Mouse (Mus musculus): ENCODE data around the gene Cotl1. TPM values are rescaled to one million over a fixed set of nuclear protein-coding genes. Genes with fewer than 3 reads are reported as not detected.

The Cotl1 gene
- polyA plus RNA-seq, 1 experiment from 2014 or later, result 139 TPM

DNA sequence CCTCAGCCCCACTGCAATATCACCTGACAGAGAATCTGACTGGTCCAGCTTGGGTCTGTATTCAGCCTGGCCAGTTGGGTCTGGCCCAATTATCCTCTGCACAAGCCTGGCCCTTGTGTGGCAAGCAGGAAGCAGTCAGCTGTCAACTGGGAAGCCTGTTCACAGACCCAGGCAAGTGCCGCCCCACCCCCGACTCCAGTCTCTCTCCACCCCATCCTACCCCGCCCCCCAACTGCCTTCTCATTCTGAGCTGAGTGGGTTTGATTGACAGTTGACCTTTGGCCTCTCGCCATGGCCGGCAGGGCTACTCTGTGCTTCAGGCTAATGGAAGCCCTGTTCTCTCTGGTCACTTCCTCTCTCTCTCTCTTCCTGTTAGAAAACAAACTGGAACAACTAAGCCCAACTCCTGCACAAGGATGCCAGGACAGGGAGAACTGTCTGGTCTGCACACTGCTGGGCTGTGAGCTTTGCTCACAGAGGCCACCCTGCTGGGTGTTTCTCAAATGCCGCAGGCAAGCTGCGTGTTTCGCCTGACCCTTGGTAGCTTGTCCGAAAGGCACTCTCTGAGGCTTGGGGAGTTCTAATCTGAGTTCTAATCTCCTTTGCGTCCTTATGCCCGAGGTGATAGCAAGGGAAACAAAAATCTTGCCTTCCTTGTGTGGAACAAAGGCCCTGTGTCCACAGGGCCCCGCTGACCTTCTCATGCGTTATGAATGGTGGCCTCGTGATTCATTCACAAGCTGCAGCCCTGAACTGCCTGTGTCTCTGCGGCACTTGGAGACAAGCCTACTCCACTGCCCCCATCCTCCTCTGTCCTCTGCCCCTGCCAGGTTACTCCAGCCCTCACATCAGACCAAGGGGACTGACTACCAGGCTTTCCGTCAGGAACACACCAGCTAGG is 48.3 kb downstream of the Cotl1 start:
- Histone ChIP-seq H3K4me3 (ENCODE audit: low read depth, low read length) (no peak overlapping the region), H3K27me3 (ENCODE audit: control insufficient read depth, insufficient read depth, low read depth, low read length) (no peaks in the 10 kb centered on the region), H3K9ac (ENCODE audit: low read depth, low read length) (no peak overlapping the region; the same call in 1 of the 2 replicates), H3K36me3 (ENCODE audit: control insufficient read depth, insufficient read depth, low read length) (no peaks in the 10 kb centered on the region), H3K27ac (ENCODE audit: low read length) (peak overlapping the region; percentile 43; the same call in 1 of the 2 replicates), H3K4me1 (ENCODE audit: control insufficient read depth, insufficient read depth, low read length) (peaks cover 5% of the 10 kb centered on the region; the same call in 1 of the 2 replicates), H3K4me2 (ENCODE audit: low read length) (no peak overlapping the region), H3K9me3 (replicated peaks; ENCODE audit: control insufficient read depth, low read length, poor library complexity, severe bottlenecking) (no peaks in the 10 kb centered on the region)
- ATAC-seq, result peak; percentile 37; the same call in 1 of the 2 replicates
- WGBS, result 8% methylated on average over 16 of the region's 16 CpGs

DNA sequence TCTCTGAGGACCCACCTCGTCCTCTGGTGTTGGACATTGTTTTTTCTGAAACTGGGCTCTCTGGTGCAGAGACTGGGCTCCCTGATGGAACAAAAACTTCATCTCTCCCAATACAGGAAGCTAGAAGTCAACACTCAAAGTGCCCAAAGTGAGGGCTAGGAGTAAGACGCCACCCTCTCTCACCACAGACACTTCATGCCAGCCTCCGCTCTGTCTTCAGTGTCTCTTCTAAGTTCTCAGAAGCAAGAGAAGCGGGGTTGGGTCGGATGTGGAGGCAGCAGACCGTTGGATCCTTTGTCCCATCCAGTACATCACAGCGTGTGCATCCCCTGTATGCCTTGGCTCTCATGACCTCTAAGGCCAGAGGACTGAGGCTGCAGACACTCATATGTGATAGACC is 50.8 kb downstream of the Cotl1 start:
- H3K4me3 ChIP-seq (ENCODE audit: low read depth, low read length), result no peak overlapping the region
- H3K27ac ChIP-seq (ENCODE audit: low read length), result no peak overlapping the region
- H3K9me3 ChIP-seq (replicated peaks; ENCODE audit: control insufficient read depth, low read length, poor library complexity, severe bottlenecking), result no peaks in the 10 kb centered on the region
- peaks cover 5% of the 10 kb centered on the region; the same call in 1 of the 2 replicates for H3K4me1 ChIP-seq (ENCODE audit: control insufficient read depth, insufficient read depth, low read length)
- WGBS, result 86% methylated on average over 7 of the region's 7 CpGs
- H3K4me2 ChIP-seq (ENCODE audit: low read length), result no peak overlapping the region
- no peaks in the 10 kb centered on the region for H3K27me3 ChIP-seq (ENCODE audit: control insufficient read depth, insufficient read depth, low read depth, low read length)
- no peak overlapping the region for H3K9ac ChIP-seq (ENCODE audit: low read depth, low read length)
- H3K36me3 ChIP-seq (ENCODE audit: control insufficient read depth, insufficient read depth, low read length), result no peaks in the 10 kb centered on the region
- no peak for ATAC-seq

DNA sequence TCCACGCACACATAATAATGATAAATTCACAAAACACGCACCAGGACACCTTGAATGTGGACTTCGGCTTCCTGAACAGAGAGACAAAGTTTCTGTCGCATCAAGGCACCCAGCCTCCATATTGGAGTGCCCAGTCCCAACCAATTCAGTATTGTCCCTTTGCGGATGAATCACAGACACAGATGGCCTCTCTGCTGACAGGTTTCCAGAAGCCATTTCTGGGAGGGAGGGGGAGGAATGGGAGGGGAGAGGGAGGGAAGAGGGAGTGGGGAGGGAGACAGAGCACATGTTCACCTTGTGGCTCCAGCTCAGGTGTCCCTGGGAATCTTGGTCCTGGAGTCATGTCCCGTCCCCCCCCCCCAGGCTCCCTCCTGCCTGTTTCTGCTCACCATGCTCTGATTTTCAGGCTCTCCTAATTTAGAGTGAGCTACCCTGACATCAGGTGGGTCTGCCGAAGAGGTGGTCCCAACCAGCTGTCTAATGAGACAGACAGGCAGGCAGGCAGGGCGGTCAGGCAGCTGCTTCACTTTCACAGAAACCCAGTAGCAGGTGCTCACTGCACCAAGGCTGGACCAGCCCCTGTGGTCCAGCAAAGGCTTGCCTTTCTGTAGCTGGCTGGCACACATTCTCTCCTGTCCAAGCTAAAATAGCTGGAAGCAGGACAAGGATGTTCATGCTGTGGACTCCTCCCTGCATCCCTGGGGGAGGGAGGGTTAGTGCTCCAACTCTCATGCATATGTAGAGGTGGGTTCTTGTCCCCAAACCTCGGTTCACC is 51.5 kb downstream of the Cotl1 start:
- Histone ChIP-seq H3K4me3 (ENCODE audit: low read depth, low read length) (no peak overlapping the region), H3K4me2 (ENCODE audit: low read length) (no peak overlapping the region), H3K9me3 (replicated peaks; ENCODE audit: control insufficient read depth, low read length, poor library complexity, severe bottlenecking) (no peaks in the 10 kb centered on the region), H3K4me1 (ENCODE audit: control insufficient read depth, insufficient read depth, low read length) (peaks cover 5% of the 10 kb centered on the region; the same call in 1 of the 2 replicates), H3K27ac (ENCODE audit: low read length) (no peak overlapping the region), H3K27me3 (ENCODE audit: control insufficient read depth, insufficient read depth, low read depth, low read length) (no peaks in the 10 kb centered on the region), H3K9ac (ENCODE audit: low read depth, low read length) (no peak overlapping the region), H3K36me3 (ENCODE audit: control insufficient read depth, insufficient read depth, low read length) (no peaks in the 10 kb centered on the region)
- no peak for ATAC-seq
- 67% methylated on average over 9 of the region's 9 CpGs for WGBS

DNA sequence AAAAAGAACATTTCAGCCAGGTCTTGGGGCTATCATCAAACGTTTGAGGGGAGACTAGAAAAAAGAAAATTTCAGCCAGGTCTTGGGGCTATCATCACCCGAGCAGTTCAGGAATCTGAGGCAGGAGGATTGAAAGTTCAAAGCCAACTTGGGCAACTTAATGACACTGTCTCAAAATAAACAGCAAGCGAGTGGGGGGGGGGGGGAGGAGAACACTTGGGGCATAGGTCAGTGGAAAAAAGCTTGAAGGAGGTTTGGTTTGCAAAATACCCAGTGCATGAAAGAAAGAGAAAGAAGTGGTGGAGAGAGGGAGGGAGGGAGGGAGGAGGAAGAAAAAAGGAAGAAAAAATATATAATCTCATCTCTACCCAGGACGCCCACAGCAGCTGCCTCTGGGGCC is 53.0 kb downstream of the Cotl1 start:
- H3K9me3 ChIP-seq (replicated peaks; ENCODE audit: control insufficient read depth, low read length, poor library complexity, severe bottlenecking), result no peaks in the 10 kb centered on the region
- no peaks in the 10 kb centered on the region for H3K36me3 ChIP-seq (ENCODE audit: control insufficient read depth, insufficient read depth, low read length)
- no peak overlapping the region for H3K4me2 ChIP-seq (ENCODE audit: low read length)
- no peak overlapping the region for H3K27ac ChIP-seq (ENCODE audit: low read length)
- WGBS, result 45% methylated on average over 4 of the region's 4 CpGs
- H3K4me1 ChIP-seq (ENCODE audit: control insufficient read depth, insufficient read depth, low read length), result peaks cover 5% of the 10 kb centered on the region; the same call in 1 of the 2 replicates
- H3K4me3 ChIP-seq (ENCODE audit: low read depth, low read length), result no peak overlapping the region
- no peaks in the 10 kb centered on the region for H3K27me3 ChIP-seq (ENCODE audit: control insufficient read depth, insufficient read depth, low read depth, low read length)
- H3K9ac ChIP-seq (ENCODE audit: low read depth, low read length), result no peak overlapping the region
- no peak for ATAC-seq

DNA sequence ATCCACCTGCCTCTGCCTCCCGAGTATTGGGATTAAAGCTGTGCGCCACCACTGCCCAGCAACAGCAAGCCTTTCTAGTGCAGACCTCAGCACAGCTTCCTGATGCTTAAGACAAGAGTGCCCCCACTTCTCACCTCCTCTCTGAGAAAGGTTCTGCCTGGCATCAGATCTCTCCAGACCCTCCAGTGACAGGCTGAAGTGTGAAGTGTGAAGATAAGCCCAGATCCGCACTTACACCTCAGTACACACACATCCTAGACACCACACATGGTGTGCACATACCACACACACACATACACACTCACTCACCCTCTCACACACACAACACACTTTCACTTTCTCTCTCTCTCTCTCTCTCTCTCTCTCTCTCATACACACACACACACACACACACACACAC is 53.5 kb downstream of the Cotl1 start:
- Histone ChIP-seq H3K4me1 (ENCODE audit: control insufficient read depth, insufficient read depth, low read length) (peaks cover under 1% of the 10 kb centered on the region; the same call in 1 of the 2 replicates), H3K27ac (ENCODE audit: low read length) (no peak overlapping the region), H3K4me3 (ENCODE audit: low read depth, low read length) (no peak overlapping the region), H3K27me3 (ENCODE audit: control insufficient read depth, insufficient read depth, low read depth, low read length) (no peaks in the 10 kb centered on the region), H3K9ac (ENCODE audit: low read depth, low read length) (no peak overlapping the region), H3K4me2 (ENCODE audit: low read length) (no peak overlapping the region), H3K36me3 (ENCODE audit: control insufficient read depth, insufficient read depth, low read length) (no peaks in the 10 kb centered on the region), H3K9me3 (replicated peaks; ENCODE audit: control insufficient read depth, low read length, poor library complexity, severe bottlenecking) (no peaks in the 10 kb centered on the region)
- no peak for ATAC-seq
- WGBS, result 84% methylated on average over 3 of the region's 3 CpGs

DNA sequence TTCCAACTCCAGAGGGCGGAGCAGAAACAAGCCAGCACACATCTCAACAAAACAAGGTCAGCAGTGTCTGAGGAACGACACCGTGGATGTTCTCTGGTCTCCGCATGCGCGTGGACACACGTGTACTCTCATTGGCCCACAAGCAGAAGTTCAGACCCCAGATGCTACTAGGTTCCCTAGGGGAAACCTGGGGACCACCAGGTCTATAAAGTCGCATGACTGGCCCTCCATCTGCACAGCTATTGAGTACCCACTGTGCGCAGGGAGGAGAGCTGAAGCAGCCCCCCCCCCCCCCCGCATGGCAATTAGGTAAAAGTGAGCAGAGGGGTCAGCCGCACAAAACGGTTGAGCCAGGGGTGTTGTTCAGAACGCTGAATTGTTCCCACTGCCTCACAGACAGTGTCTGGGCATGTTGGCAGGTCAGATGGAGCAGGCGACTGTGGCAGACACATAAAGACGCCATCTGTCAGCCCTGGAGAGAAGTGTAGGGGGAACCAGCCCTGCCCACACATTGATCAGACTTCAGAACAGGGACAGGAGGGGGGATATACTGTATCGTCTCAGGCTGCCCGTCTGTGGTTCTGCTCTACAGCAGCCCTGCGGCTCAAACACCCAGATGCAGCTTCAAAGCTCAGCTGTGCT is 54.5 kb downstream of the Cotl1 start:
- Histone ChIP-seq H3K4me3 (ENCODE audit: low read depth, low read length) (no peak overlapping the region), H3K9me3 (replicated peaks; ENCODE audit: control insufficient read depth, low read length, poor library complexity, severe bottlenecking) (no peaks in the 10 kb centered on the region), H3K4me1 (ENCODE audit: control insufficient read depth, insufficient read depth, low read length) (no peaks in the 10 kb centered on the region; the same call in 1 of the 2 replicates), H3K27ac (ENCODE audit: low read length) (no peak overlapping the region), H3K9ac (ENCODE audit: low read depth, low read length) (no peak overlapping the region), H3K27me3 (ENCODE audit: control insufficient read depth, insufficient read depth, low read depth, low read length) (no peaks in the 10 kb centered on the region), H3K4me2 (ENCODE audit: low read length) (no peak overlapping the region), H3K36me3 (ENCODE audit: control insufficient read depth, insufficient read depth, low read length) (no peaks in the 10 kb centered on the region)
- WGBS, result 31% methylated on average over 18 of the region's 18 CpGs
- ATAC-seq, result no peak

DNA sequence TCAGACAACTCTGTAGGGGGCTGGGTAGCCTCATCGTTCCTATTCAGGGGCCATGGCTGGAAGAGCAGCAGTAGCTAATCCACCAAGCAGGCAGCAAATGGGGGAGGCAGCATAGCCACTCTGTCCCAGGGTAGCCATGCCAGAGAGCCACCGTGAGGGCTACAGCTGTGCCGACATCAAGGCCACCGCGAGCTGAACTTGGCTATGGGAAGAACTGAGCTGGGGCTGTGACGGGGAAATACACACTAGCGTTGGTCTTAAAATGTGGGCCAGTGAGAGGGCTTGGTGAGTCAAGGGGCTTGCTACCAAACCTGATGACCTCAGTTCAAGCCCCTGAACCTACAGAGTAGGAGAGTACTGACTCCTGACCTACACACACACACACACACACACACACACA is 55.7 kb downstream of the Cotl1 start:
- Histone ChIP-seq H3K9ac (ENCODE audit: low read depth, low read length) (no peak overlapping the region), H3K4me3 (ENCODE audit: low read depth, low read length) (no peak overlapping the region), H3K4me1 (ENCODE audit: control insufficient read depth, insufficient read depth, low read length) (no peaks in the 10 kb centered on the region; the same call in 1 of the 2 replicates), H3K27ac (ENCODE audit: low read length) (no peak overlapping the region), H3K27me3 (ENCODE audit: control insufficient read depth, insufficient read depth, low read depth, low read length) (no peaks in the 10 kb centered on the region), H3K4me2 (ENCODE audit: low read length) (no peak overlapping the region), H3K9me3 (replicated peaks; ENCODE audit: control insufficient read depth, low read length, poor library complexity, severe bottlenecking) (no peaks in the 10 kb centered on the region), H3K36me3 (ENCODE audit: control insufficient read depth, insufficient read depth, low read length) (no peaks in the 10 kb centered on the region)
- 60% methylated on average over 7 of the region's 7 CpGs for WGBS
- ATAC-seq, result no peak

DNA sequence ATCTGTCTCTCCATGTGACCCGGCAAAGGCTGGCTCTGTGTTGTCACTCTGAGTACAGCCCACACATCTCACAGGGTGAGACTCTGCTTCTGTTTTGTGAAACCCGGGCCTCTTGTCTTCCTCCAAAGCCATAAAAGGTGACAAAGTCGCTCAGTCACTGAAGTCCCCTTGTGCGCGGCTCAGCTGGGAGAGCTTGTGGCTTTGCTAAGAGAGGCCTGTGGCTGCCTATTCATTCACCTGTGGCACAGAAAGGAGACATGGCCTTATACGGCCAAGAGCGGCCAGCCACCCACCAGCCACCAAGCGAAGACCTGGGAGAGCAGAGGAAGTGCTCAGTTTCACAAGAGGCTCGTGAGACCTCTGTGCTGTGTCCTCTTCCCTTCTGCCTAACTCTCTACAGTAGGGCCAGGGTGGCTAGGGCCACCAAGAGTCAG is 56.2 kb downstream of the Cotl1 start:
- no peaks in the 10 kb centered on the region for H3K27me3 ChIP-seq (ENCODE audit: control insufficient read depth, insufficient read depth, low read depth, low read length)
- no peaks in the 10 kb centered on the region; the same call in 1 of the 2 replicates for H3K4me1 ChIP-seq (ENCODE audit: control insufficient read depth, insufficient read depth, low read length)
- H3K36me3 ChIP-seq (ENCODE audit: control insufficient read depth, insufficient read depth, low read length), result no peaks in the 10 kb centered on the region
- no peak overlapping the region for H3K27ac ChIP-seq (ENCODE audit: low read length)
- H3K9ac ChIP-seq (ENCODE audit: low read depth, low read length), result no peak overlapping the region
- H3K4me2 ChIP-seq (ENCODE audit: low read length), result no peak overlapping the region
- whole genome bisulfite sequencing, result 47% methylated on average over 9 of the region's 9 CpGs
- H3K4me3 ChIP-seq (ENCODE audit: low read depth, low read length), result no peak overlapping the region
- no peaks in the 10 kb centered on the region for H3K9me3 ChIP-seq (replicated peaks; ENCODE audit: control insufficient read depth, low read length, poor library complexity, severe bottlenecking)
- ATAC-seq, result no peak

All from midbrain, embryonic 16.5 days (tissue).